Mouse (Mus musculus) ES-Bruce4 (cell line): ENCODE measurements around the gene Alas2. TPM values are rescaled to one million over a fixed set of nuclear protein-coding genes. Genes with fewer than 3 reads are reported as not detected.

Experiments used
- H3K27ac ChIP-seq: 2 replicates; pipeline ENCODE4 v1.5.1; 2012; ENCODE audit warnings: low read length, inconsistent platforms; ENCODE audit not compliant: insufficient read depth
- H3K27me3 ChIP-seq: 2 replicates; pipeline ENCODE4 v1.6.1; 2012; ENCODE audit warnings: mild to moderate bottlenecking, low read length, inconsistent platforms; ENCODE audit not compliant: control insufficient read depth, poor library complexity, insufficient read depth, severe bottlenecking
- H3K36me3 ChIP-seq: 2 replicates; pipeline ENCODE4 v1.6.1; 2012; ENCODE audit warnings: inconsistent platforms, mild to moderate bottlenecking, low read length, moderate library complexity; ENCODE audit not compliant: control insufficient read depth, poor library complexity, insufficient read depth, severe bottlenecking
- H3K4me1 ChIP-seq: one replicate; pipeline ENCODE4 v1.8.1; 2011; ENCODE audit warnings: low read length; ENCODE audit not compliant: control insufficient read depth, insufficient read depth
- H3K4me3 ChIP-seq: 2 replicates; pipeline ENCODE4 v1.5.1; 2011; ENCODE audit warnings: low read depth, mild to moderate bottlenecking, low read length
- H3K9ac ChIP-seq: 2 replicates; pipeline ENCODE4 v1.6.1; 2012; ENCODE audit warnings: low read depth, mild to moderate bottlenecking, inconsistent platforms; ENCODE audit not compliant: poor library complexity, severe bottlenecking
- H3K9me3 ChIP-seq: replicated peaks from 2 replicates; pipeline ENCODE4 v1.6.1; 2012; ENCODE audit warnings: mild to moderate bottlenecking, low read length, inconsistent platforms; ENCODE audit not compliant: control insufficient read depth, poor library complexity, insufficient read depth, severe bottlenecking
- CTCF ChIP-seq: IDR thresholded peaks from one replicate; pipeline ENCODE4 v1.8.1; 2011; ENCODE audit warnings: low read depth, low read length
- EP300 ChIP-seq: IDR thresholded peaks from 2 replicates; pipeline ENCODE4 v1.6.1; 2011; ENCODE audit warnings: low read depth, low read length; ENCODE audit not compliant: insufficient read depth
- POLR2A ChIP-seq: IDR thresholded peaks from one replicate; pipeline ENCODE4 v1.8.1; 2011; ENCODE audit warnings: low read length; ENCODE audit not compliant: insufficient read depth
- polyA plus RNA-seq: library from polyadenylated mRNA; stranded (reverse); fragments of >200 nt; gene quantifications from 2 replicates; pipeline ENCODE4 v1.2.4, GENCODE M21; 2011; ENCODE audit warnings: low read depth; ENCODE audit not compliant: missing spikeins, insufficient read depth, insufficient read length

Gene Alas2
- polyA plus RNA-seq, 1 experiment: not detected

- TF ChIP-seq CTCF: no peak
- no peak for TF ChIP-seq POLR2A
- no peak for TF ChIP-seq EP300
- no peak overlapping the region for H3K9ac ChIP-seq
- no peak overlapping the region for H3K4me3 ChIP-seq
- no peaks in the 10 kb centered on the region for H3K36me3 ChIP-seq
- no peaks in the 10 kb centered on the region for H3K4me1 ChIP-seq
- no peak overlapping the region for H3K27ac ChIP-seq
- H3K27me3 ChIP-seq: no peaks in the 10 kb centered on the region
- no peaks in the 10 kb centered on the region for H3K9me3 ChIP-seq
Measured at GRCm38 (mm10) chrX:150516477-150516876, 30.7 kb upstream of the Alas2 start.

GRCm38 (mm10) chrX:150540111-150540510, 7.1 kb upstream of the Alas2 start:
- H3K9me3 ChIP-seq: no peaks in the 10 kb centered on the region
- TF ChIP-seq CTCF: no peak
- TF ChIP-seq EP300: no peak
- no peak for TF ChIP-seq POLR2A

DNA sequence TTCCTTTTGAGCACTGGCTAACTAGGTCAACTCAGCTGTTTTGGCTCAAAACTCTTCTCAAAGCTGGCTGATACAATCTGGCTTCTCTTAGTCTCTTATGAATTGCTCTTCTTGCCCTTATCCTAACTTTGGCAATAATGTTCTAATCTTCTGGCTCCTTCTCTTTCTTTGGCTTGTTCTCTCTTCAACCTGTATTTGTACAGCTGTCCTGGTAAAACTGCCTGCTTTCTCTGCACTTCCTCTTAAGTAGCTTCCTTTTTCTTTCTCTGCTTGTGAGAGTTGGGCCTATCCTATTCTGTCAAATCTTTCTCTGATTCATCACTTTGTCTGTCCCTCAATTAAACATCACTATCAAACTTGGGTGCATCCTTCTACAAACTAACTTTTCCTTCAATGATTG, 5.5 kb upstream of the Alas2 start:
- Histone ChIP-seq H3K36me3 (no peaks in the 10 kb centered on the region), H3K27ac (no peak overlapping the region), H3K27me3 (no peaks in the 10 kb centered on the region), H3K4me3 (no peak overlapping the region), H3K4me1 (no peaks in the 10 kb centered on the region), H3K9me3 (no peaks in the 10 kb centered on the region), H3K9ac (no peak overlapping the region)
- no peak for TF ChIP-seq CTCF
- no peak for TF ChIP-seq EP300
- no peak for TF ChIP-seq POLR2A

More at GRCm38 (mm10) chrX:150540111-150540510, 7.1 kb upstream of the Alas2 start:
- H3K4me3 ChIP-seq: no peak overlapping the region
- no peak overlapping the region for H3K27ac ChIP-seq
- H3K9ac ChIP-seq: no peak overlapping the region
- no peaks in the 10 kb centered on the region for H3K36me3 ChIP-seq
- no peaks in the 10 kb centered on the region for H3K4me1 ChIP-seq
- H3K27me3 ChIP-seq: no peaks in the 10 kb centered on the region

DNA sequence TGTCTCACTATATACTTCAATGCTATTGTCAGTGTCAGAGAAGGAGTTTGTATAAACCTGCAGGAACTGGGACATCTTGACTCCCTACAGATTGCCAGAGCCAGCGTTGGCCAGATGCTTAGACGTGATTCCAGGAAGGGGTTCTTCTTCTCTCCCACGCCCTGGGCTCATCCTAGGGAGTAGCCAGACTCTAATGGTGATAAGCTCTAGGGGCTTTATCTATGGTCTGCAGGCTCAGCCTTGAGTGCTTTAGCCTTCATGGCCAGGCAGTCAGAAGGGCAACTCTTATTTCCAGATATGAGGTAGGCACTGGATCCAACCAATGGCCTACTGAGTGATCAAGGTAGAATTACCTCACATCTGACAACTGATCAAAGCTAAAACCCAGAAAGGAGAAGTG, 2.5 kb downstream of the Alas2 start:
- Histone ChIP-seq H3K4me3 (no peak overlapping the region), H3K27me3 (no peaks in the 10 kb centered on the region), H3K9me3 (no peaks in the 10 kb centered on the region), H3K4me1 (no peaks in the 10 kb centered on the region), H3K27ac (no peak overlapping the region), H3K36me3 (peaks cover 2% of the 10 kb centered on the region; the same call in 1 of the 2 replicates), H3K9ac (no peak overlapping the region)
- TF ChIP-seq CTCF (no peak), EP300 (no peak), POLR2A (no peak)

DNA sequence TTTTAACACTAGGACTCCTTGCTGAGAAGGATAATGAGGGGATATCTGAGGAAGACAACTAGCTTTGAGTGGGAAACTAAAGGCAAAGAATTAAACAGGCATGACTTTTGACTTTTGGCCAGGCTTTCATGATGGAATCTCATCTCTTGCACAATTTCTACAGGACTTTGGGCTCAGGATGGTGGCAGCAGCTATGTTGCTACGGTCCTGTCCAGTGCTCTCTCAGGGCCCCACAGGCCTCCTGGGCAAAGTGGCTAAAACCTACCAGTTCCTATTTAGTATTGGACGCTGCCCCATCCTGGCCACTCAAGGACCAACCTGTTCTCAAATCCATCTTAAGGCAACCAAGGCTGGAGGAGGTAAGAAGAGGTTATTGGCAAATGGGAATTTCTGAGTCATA, 4.8 kb downstream of the Alas2 start:
- no peaks in the 10 kb centered on the region for H3K9me3 ChIP-seq
- H3K36me3 ChIP-seq: peaks cover 2% of the 10 kb centered on the region; the same call in 1 of the 2 replicates
- no peak overlapping the region for H3K9ac ChIP-seq
- H3K4me1 ChIP-seq: no peaks in the 10 kb centered on the region
- H3K27me3 ChIP-seq: no peaks in the 10 kb centered on the region
- TF ChIP-seq EP300: no peak
- H3K27ac ChIP-seq: no peak overlapping the region
- H3K4me3 ChIP-seq: no peak overlapping the region

- TF ChIP-seq CTCF: no peak
- no peak for TF ChIP-seq EP300
- Histone ChIP-seq H3K4me1 (no peaks in the 10 kb centered on the region), H3K4me3 (no peak overlapping the region), H3K27me3 (no peaks in the 10 kb centered on the region), H3K9me3 (no peaks in the 10 kb centered on the region), H3K27ac (no peak overlapping the region), H3K36me3 (peaks cover 2% of the 10 kb centered on the region; the same call in 1 of the 2 replicates), H3K9ac (no peak overlapping the region)
Measured at GRCm38 (mm10) chrX:150554032-150554431, 6.9 kb downstream of the Alas2 start.
